Mouse (Mus musculus): Measurements from ENCODE around the gene Gm1043. TPM values are rescaled to one million over a fixed set of nuclear protein-coding genes. Genes with fewer than 3 reads are reported as not detected.
A peak's percentile ranks its signal among the peaks of the same experiment; 100 is the strongest.

The Gm1043 gene
- polyA plus RNA-seq, 1 experiment from 2014 or later = 4.3 TPM

GRCm38 (mm10) chr5:37177061-37177460 is 91.9 kb downstream of the Gm1043 start:
- Histone ChIP-seq H3K36me3 (ENCODE audit: control insufficient read depth, insufficient read depth) (no peaks in the 10 kb centered on the region), H3K9ac (replicated peaks; ENCODE audit: low read depth, low read length) (no peak overlapping the region), H3K4me2 (ENCODE audit: low read length) (no peak overlapping the region), H3K4me3 (replicated peaks; ENCODE audit: low read length) (no peak overlapping the region), H3K27me3 (replicated peaks; ENCODE audit: control insufficient read depth, insufficient read depth, low read length) (no peaks in the 10 kb centered on the region), H3K27ac (ENCODE audit: low read length) (no peak overlapping the region; the same call in 1 of the 2 replicates), H3K4me1 (replicated peaks; ENCODE audit: control insufficient read depth, insufficient read depth, low read length) (peaks cover 10% of the 10 kb centered on the region; the same call in 1 of the 2 replicates), H3K9me3 (ENCODE audit: control insufficient read depth, low read length) (no peaks in the 10 kb centered on the region)
- no peak; the same call in 1 of the 2 replicates for ATAC-seq
- 66% methylated on average over 7 of the region's 7 CpGs for WGBS

- 64% methylated on average over 4 of the region's 4 CpGs for WGBS
- H3K27me3 ChIP-seq (replicated peaks; ENCODE audit: control insufficient read depth, insufficient read depth, low read length) = no peaks in the 10 kb centered on the region
- H3K4me1 ChIP-seq (replicated peaks; ENCODE audit: control insufficient read depth, insufficient read depth, low read length) = peaks cover 10% of the 10 kb centered on the region; the same call in 1 of the 2 replicates
- H3K4me2 ChIP-seq (ENCODE audit: low read length) = no peak overlapping the region
- H3K36me3 ChIP-seq (ENCODE audit: control insufficient read depth, insufficient read depth) = no peaks in the 10 kb centered on the region
- no peak for ATAC-seq
- H3K4me3 ChIP-seq (replicated peaks; ENCODE audit: low read length) = no peak overlapping the region
- no peak overlapping the region for H3K9ac ChIP-seq (replicated peaks; ENCODE audit: low read depth, low read length)
- H3K9me3 ChIP-seq (ENCODE audit: control insufficient read depth, low read length) = no peaks in the 10 kb centered on the region
- H3K27ac ChIP-seq (ENCODE audit: low read length) = no peak overlapping the region
Observed at GRCm38 (mm10) chr5:37178811-37179210, 93.6 kb downstream of the Gm1043 start.

- no peak overlapping the region for H3K27ac ChIP-seq (ENCODE audit: low read length)
- no peak overlapping the region for H3K4me3 ChIP-seq (replicated peaks; ENCODE audit: low read length)
- H3K36me3 ChIP-seq (ENCODE audit: control insufficient read depth, insufficient read depth) = no peaks in the 10 kb centered on the region
- H3K27me3 ChIP-seq (replicated peaks; ENCODE audit: control insufficient read depth, insufficient read depth, low read length) = no peaks in the 10 kb centered on the region
- no peaks in the 10 kb centered on the region for H3K9me3 ChIP-seq (ENCODE audit: control insufficient read depth, low read length)
- ATAC-seq = 0 out of 2 replicates have a peak, but pooled peaks have one; percentile 16
- peaks cover 10% of the 10 kb centered on the region; the same call in 1 of the 2 replicates for H3K4me1 ChIP-seq (replicated peaks; ENCODE audit: control insufficient read depth, insufficient read depth, low read length)
- no peak overlapping the region for H3K9ac ChIP-seq (replicated peaks; ENCODE audit: low read depth, low read length)
- 90% methylated on average over 9 of the region's 9 CpGs for WGBS
- H3K4me2 ChIP-seq (ENCODE audit: low read length) = no peak overlapping the region
Observed at GRCm38 (mm10) chr5:37179872-37180271, 94.7 kb downstream of the Gm1043 start.

GRCm38 (mm10) chr5:37180624-37181023 is 95.5 kb downstream of the Gm1043 start:
- 59% methylated on average over 1 of the region's 1 CpGs for WGBS
- ATAC-seq = no peak
- Histone ChIP-seq H3K36me3 (ENCODE audit: control insufficient read depth, insufficient read depth) (no peaks in the 10 kb centered on the region), H3K27ac (ENCODE audit: low read length) (no peak overlapping the region), H3K4me1 (replicated peaks; ENCODE audit: control insufficient read depth, insufficient read depth, low read length) (peaks cover 10% of the 10 kb centered on the region; the same call in 1 of the 2 replicates), H3K27me3 (replicated peaks; ENCODE audit: control insufficient read depth, insufficient read depth, low read length) (no peaks in the 10 kb centered on the region), H3K4me3 (replicated peaks; ENCODE audit: low read length) (no peak overlapping the region), H3K9ac (replicated peaks; ENCODE audit: low read depth, low read length) (no peak overlapping the region), H3K9me3 (ENCODE audit: control insufficient read depth, low read length) (no peaks in the 10 kb centered on the region), H3K4me2 (ENCODE audit: low read length) (no peak overlapping the region)

- Histone ChIP-seq H3K36me3 (ENCODE audit: control insufficient read depth, insufficient read depth) (no peaks in the 10 kb centered on the region), H3K4me3 (replicated peaks; ENCODE audit: low read length) (no peak overlapping the region), H3K4me1 (replicated peaks; ENCODE audit: control insufficient read depth, insufficient read depth, low read length) (no peaks in the 10 kb centered on the region), H3K27ac (ENCODE audit: low read length) (no peak overlapping the region), H3K9ac (replicated peaks; ENCODE audit: low read depth, low read length) (no peak overlapping the region), H3K4me2 (ENCODE audit: low read length) (no peak overlapping the region), H3K27me3 (replicated peaks; ENCODE audit: control insufficient read depth, insufficient read depth, low read length) (no peaks in the 10 kb centered on the region), H3K9me3 (ENCODE audit: control insufficient read depth, low read length) (no peaks in the 10 kb centered on the region)
- WGBS = 68% methylated on average over 7 of the region's 7 CpGs
- ATAC-seq = no peak
Observed at GRCm38 (mm10) chr5:37184605-37185004, 99.4 kb downstream of the Gm1043 start.

GRCm38 (mm10) chr5:37190378-37190777 is 105.2 kb downstream of the Gm1043 start:
- no peak overlapping the region for H3K9ac ChIP-seq (replicated peaks; ENCODE audit: low read depth, low read length)
- ATAC-seq = no peak
- no peaks in the 10 kb centered on the region for H3K36me3 ChIP-seq (ENCODE audit: control insufficient read depth, insufficient read depth)
- H3K27me3 ChIP-seq (replicated peaks; ENCODE audit: control insufficient read depth, insufficient read depth, low read length) = no peaks in the 10 kb centered on the region
- WGBS = 79% methylated on average over 5 of the region's 5 CpGs
- no peak overlapping the region for H3K27ac ChIP-seq (ENCODE audit: low read length)
- H3K4me2 ChIP-seq (ENCODE audit: low read length) = no peak overlapping the region
- H3K9me3 ChIP-seq (ENCODE audit: control insufficient read depth, low read length) = no peaks in the 10 kb centered on the region
- no peaks in the 10 kb centered on the region for H3K4me1 ChIP-seq (replicated peaks; ENCODE audit: control insufficient read depth, insufficient read depth, low read length)
- no peak overlapping the region for H3K4me3 ChIP-seq (replicated peaks; ENCODE audit: low read length)

GRCm38 (mm10) chr5:37196196-37196595 is 111.0 kb downstream of the Gm1043 start:
- no peak overlapping the region for H3K27ac ChIP-seq (ENCODE audit: low read length)

GRCm38 (mm10) chr5:37196666-37197250 is 111.6 kb downstream of the Gm1043 start:
- H3K27ac ChIP-seq (ENCODE audit: low read length) = no peak overlapping the region
- no peaks in the 10 kb centered on the region for H3K36me3 ChIP-seq (ENCODE audit: control insufficient read depth, insufficient read depth)
- ATAC-seq = no peak
- H3K4me1 ChIP-seq (replicated peaks; ENCODE audit: control insufficient read depth, insufficient read depth, low read length) = peaks cover 15% of the 10 kb centered on the region
- WGBS = 67% methylated on average over 10 of the region's 10 CpGs
- H3K4me3 ChIP-seq (replicated peaks; ENCODE audit: low read length) = no peak overlapping the region
- H3K9me3 ChIP-seq (ENCODE audit: control insufficient read depth, low read length) = no peaks in the 10 kb centered on the region
- no peak overlapping the region for H3K9ac ChIP-seq (replicated peaks; ENCODE audit: low read depth, low read length)
- H3K4me2 ChIP-seq (ENCODE audit: low read length) = no peak overlapping the region
- no peaks in the 10 kb centered on the region for H3K27me3 ChIP-seq (replicated peaks; ENCODE audit: control insufficient read depth, insufficient read depth, low read length)

More at GRCm38 (mm10) chr5:37196196-37196595, 111.0 kb downstream of the Gm1043 start:
- Histone ChIP-seq H3K4me2 (ENCODE audit: low read length) (no peak overlapping the region), H3K36me3 (ENCODE audit: control insufficient read depth, insufficient read depth) (no peaks in the 10 kb centered on the region), H3K27me3 (replicated peaks; ENCODE audit: control insufficient read depth, insufficient read depth, low read length) (no peaks in the 10 kb centered on the region), H3K4me3 (replicated peaks; ENCODE audit: low read length) (no peak overlapping the region), H3K9ac (replicated peaks; ENCODE audit: low read depth, low read length) (no peak overlapping the region), H3K9me3 (ENCODE audit: control insufficient read depth, low read length) (no peaks in the 10 kb centered on the region), H3K4me1 (replicated peaks; ENCODE audit: control insufficient read depth, insufficient read depth, low read length) (peaks cover 15% of the 10 kb centered on the region)
- WGBS = 77% methylated on average over 8 of the region's 8 CpGs
- ATAC-seq = no peak

GRCm38 (mm10) chr5:37197423-37197822 is 112.3 kb downstream of the Gm1043 start:
- Histone ChIP-seq H3K9ac (replicated peaks; ENCODE audit: low read depth, low read length) (no peak overlapping the region), H3K9me3 (ENCODE audit: control insufficient read depth, low read length) (no peaks in the 10 kb centered on the region), H3K27me3 (replicated peaks; ENCODE audit: control insufficient read depth, insufficient read depth, low read length) (no peaks in the 10 kb centered on the region), H3K27ac (ENCODE audit: low read length) (no peak overlapping the region), H3K4me3 (replicated peaks; ENCODE audit: low read length) (no peak overlapping the region), H3K4me1 (replicated peaks; ENCODE audit: control insufficient read depth, insufficient read depth, low read length) (peaks cover 15% of the 10 kb centered on the region), H3K4me2 (ENCODE audit: low read length) (no peak overlapping the region), H3K36me3 (ENCODE audit: control insufficient read depth, insufficient read depth) (no peaks in the 10 kb centered on the region)
- 67% methylated on average over 3 of the region's 3 CpGs for WGBS
- ATAC-seq = 0 out of 2 replicates have a peak, but pooled peaks have one; percentile 34

Data from forebrain, embryonic 16.5 days (tissue).